In the genomic region with DNA sequence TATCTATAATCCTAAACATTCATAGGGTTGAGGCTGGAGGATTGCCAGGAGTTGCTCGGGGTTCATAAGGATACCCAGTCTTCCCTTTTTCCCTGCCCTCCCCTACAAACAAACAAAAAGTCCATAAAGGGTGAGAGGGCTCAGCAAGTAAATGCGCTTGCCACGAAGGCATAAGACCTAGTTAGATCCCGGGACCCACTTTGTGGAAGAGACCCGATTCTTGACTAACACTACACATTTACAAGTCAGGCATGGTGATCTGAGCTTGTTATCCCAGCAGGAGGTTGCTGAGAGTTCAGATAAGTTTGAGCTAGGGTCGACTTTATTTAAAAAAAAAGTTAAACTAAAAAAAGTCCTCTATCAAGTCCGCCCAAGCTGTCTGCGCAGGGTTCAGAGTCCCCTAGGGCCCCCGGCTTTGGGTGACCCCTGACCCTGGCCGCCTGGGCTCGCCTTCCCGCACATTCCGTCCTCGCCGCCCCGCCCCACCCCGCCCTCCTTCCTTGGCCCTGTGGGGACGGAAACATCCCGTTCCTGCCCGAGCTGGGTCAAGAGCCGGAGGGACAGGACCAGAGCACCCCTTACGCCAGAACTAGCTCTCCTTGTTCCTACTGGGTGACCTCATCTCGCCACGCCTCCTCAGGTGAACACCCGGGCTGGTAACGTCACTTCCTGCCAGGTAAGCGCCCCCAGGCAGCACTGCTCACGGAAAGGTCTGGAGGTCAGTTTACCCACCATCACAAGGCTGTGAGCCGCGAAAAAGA, we compare ENCODE assay signal across 9 mouse cellular contexts. TPM values are rescaled to one million over a fixed set of nuclear protein-coding genes. Genes with fewer than 3 reads are reported as not detected.
DNase-seq lines count a peak whose midpoint lies in the region; ATAC-seq and TF ChIP-seq lines count a peak whose summit lies in the region.
"Had no signal": no experiment of that assay in that cellular context is flagged by ENCODE, and none has a peak within 500 bp of the region (broad histone marks: within the 10 kb centered on the region; RNA-seq: fewer than 3 reads in every experiment).

No protein-coding gene starts in this region.

- H3K9ac ChIP-seq in embryonic facial prominence, embryonic 15.5 days: peak overlapping the region; percentile 44
- H3K9ac ChIP-seq in limb, embryonic 11.5 days (ENCODE audit: low read length): peak overlapping the region; percentile 57
- peak overlapping the region; percentile 60 for H3K9ac ChIP-seq in midbrain, embryonic 13.5 days (replicated peaks)

- intact Hi-C loops in heart, postnatal 14 days (cut with DNase I): no loop called here

- no peak for ATAC-seq in embryonic facial prominence, embryonic 15.5 days (ENCODE audit: insufficient number of reproducible peaks, low FRiP score, low TSS enrichment, low read depth)
- ATAC-seq in limb, embryonic 11.5 days (ENCODE audit: insufficient number of reproducible peaks, low FRiP score, low TSS enrichment, low read depth): no peak
- no peak for ATAC-seq in midbrain, embryonic 13.5 days

- no peak for TF ChIP-seq CTCF in testis, adult 2 months (IDR thresholded peaks at IDR 0.05; ENCODE audit: control insufficient read depth, insufficient read depth, insufficient replicate concordance, low read depth, low read length)

- peak overlapping the region; percentile 81 for H3K4me3 ChIP-seq in embryonic facial prominence, embryonic 15.5 days (replicated peaks)
- peak overlapping the region; percentile 30 for H3K4me3 ChIP-seq in limb, embryonic 11.5 days (ENCODE audit: low read depth, low read length)
- peak overlapping the region; percentile 42 for H3K4me3 ChIP-seq in midbrain, embryonic 13.5 days (replicated peaks)
- H3K4me3 ChIP-seq in testis, adult 2 months (ENCODE audit: control insufficient read depth, low read depth, low read length): peak overlapping the region; percentile 86

- peaks cover 8% of the 10 kb centered on the region; the same call in 1 of the 2 replicates for H3K36me3 ChIP-seq in embryonic facial prominence, embryonic 15.5 days
- H3K36me3 ChIP-seq in limb, embryonic 11.5 days (ENCODE audit: control insufficient read depth, insufficient read depth, low read length): no peaks in the 10 kb centered on the region
- no peaks in the 10 kb centered on the region for H3K36me3 ChIP-seq in midbrain, embryonic 13.5 days
- H3K36me3 ChIP-seq in testis, adult 2 months (ENCODE audit: control insufficient read depth, insufficient read depth, low read length): no peaks in the 10 kb centered on the region

- peak overlapping the region; percentile 87 for H3K4me2 ChIP-seq in embryonic facial prominence, embryonic 15.5 days (replicated peaks)
- H3K4me2 ChIP-seq in limb, embryonic 11.5 days (ENCODE audit: low read depth, severe bottlenecking): peak overlapping the region; percentile 74
- H3K4me2 ChIP-seq in midbrain, embryonic 13.5 days (replicated peaks): peak overlapping the region; percentile 59

- peak; percentile 42 to 44 for DNase-seq in cerebellum, postnatal 10 days
- DNase-seq in cerebellum, adult 11-12 months: no peak
- DNase-seq in heart, postnatal 14 days: peak; percentile 86 to 89
- DNase-seq in limb, embryonic 11.5 days (ENCODE audit: low spot score): peak; percentile 74
- DNase-seq in frontal cortex, postnatal 25 days (ENCODE audit: low spot score in 2 of 2): no peak

- peak overlapping the region; percentile 98 for H3K27ac ChIP-seq in embryonic facial prominence, embryonic 15.5 days (replicated peaks)
- peak overlapping the region; percentile 96 for H3K27ac ChIP-seq in limb, embryonic 11.5 days (replicated peaks; ENCODE audit: low read depth, low read length)
- H3K27ac ChIP-seq in midbrain, embryonic 13.5 days: peak overlapping the region; percentile 82
- peak overlapping the region; percentile 91 for H3K27ac ChIP-seq in testis, adult 2 months (ENCODE audit: control insufficient read depth, insufficient read depth, low read depth, low read length)

- H3K4me1 ChIP-seq in embryonic facial prominence, embryonic 15.5 days: peaks cover 69% of the 10 kb centered on the region
- peaks cover 31% of the 10 kb centered on the region for H3K4me1 ChIP-seq in limb, embryonic 11.5 days (ENCODE audit: control insufficient read depth, insufficient read depth, low read length)
- peaks cover 50% of the 10 kb centered on the region for H3K4me1 ChIP-seq in midbrain, embryonic 13.5 days (replicated peaks)
- peaks cover 40% of the 10 kb centered on the region for H3K4me1 ChIP-seq in testis, adult 2 months (ENCODE audit: control insufficient read depth, insufficient read depth, low read length)

- WGBS in embryonic facial prominence, embryonic 15.5 days: 4% methylated on average over 30 of the region's 30 CpGs
- 2% methylated on average over 30 of the region's 30 CpGs for WGBS in limb, embryonic 11.5 days
- 4% methylated on average over 30 of the region's 30 CpGs for WGBS in midbrain, embryonic 13.5 days

- H3K9me3 ChIP-seq in embryonic facial prominence, embryonic 15.5 days (replicated peaks): no peaks in the 10 kb centered on the region
- H3K9me3 ChIP-seq in limb, embryonic 11.5 days (ENCODE audit: control insufficient read depth, low read length): no peaks in the 10 kb centered on the region
- H3K9me3 ChIP-seq in midbrain, embryonic 13.5 days: no peaks in the 10 kb centered on the region

- TF ChIP-seq POLR2A in testis, adult 2 months (IDR thresholded peaks at IDR 0.05; ENCODE audit: control insufficient read depth, low read depth, low read length): peak; percentile 62; the same call in 1 of the 2 replicates

- H3K27me3 ChIP-seq in embryonic facial prominence, embryonic 15.5 days: no peaks in the 10 kb centered on the region
- no peaks in the 10 kb centered on the region for H3K27me3 ChIP-seq in limb, embryonic 11.5 days (ENCODE audit: control insufficient read depth, insufficient read depth, low read length)
- H3K27me3 ChIP-seq in midbrain, embryonic 13.5 days: peaks cover 15% of the 10 kb centered on the region
- no peaks in the 10 kb centered on the region for H3K27me3 ChIP-seq in testis, adult 2 months (ENCODE audit: control insufficient read depth, insufficient read depth, low read length)
- H3K27me3 ChIP-seq: Patski had no signal

RNA-seq across cellular contexts. Expression of gene Plekhg2, which starts 3.8 kb away (rescaled TPM):
- polyA plus RNA-seq in embryonic facial prominence, embryonic 15.5 days (2015; fragmentation: Nextera tagmentation; extraction: Ambion mirVana): 66.8 and 76.1 TPM in 2 replicates
- total RNA-seq in heart, postnatal 14 days (2021): 10 to 100 TPM; 32.1 to 32.5 TPM
- 73.2 and 79.6 TPM in 2 replicates for polyA plus RNA-seq in limb, embryonic 11.5 days (2014; fragmentation: Nextera tagmentation; extraction: Ambion mirVana)
- 34.5 and 37.6 TPM in 2 replicates for polyA plus RNA-seq in midbrain, embryonic 13.5 days (2015; fragmentation: Nextera tagmentation; extraction: Ambion mirVana)
- 14.7 and 20.1 TPM in 2 replicates for polyA plus RNA-seq in testis, adult 2 months (2012; rRNA removed)

RNA-seq across cellular contexts. Expression of gene Zfp36, which starts 3.9 kb away (rescaled TPM):
- 20.2 and 23.5 TPM in 2 replicates for polyA plus RNA-seq in embryonic facial prominence, embryonic 15.5 days (2015; fragmentation: Nextera tagmentation; extraction: Ambion mirVana)
- total RNA-seq in heart, postnatal 14 days (2021): 10 to 100 TPM; 25.7 to 27.6 TPM
- 5.6 and 6.1 TPM in 2 replicates for polyA plus RNA-seq in limb, embryonic 11.5 days (2014; fragmentation: Nextera tagmentation; extraction: Ambion mirVana)
- 3.1 and 4.2 TPM in 2 replicates for polyA plus RNA-seq in midbrain, embryonic 13.5 days (2015; fragmentation: Nextera tagmentation; extraction: Ambion mirVana)
- 3.8 and 4.9 TPM in 2 replicates for polyA plus RNA-seq in testis, adult 2 months (2012; rRNA removed)

RNA-seq across cellular contexts. Expression of gene Med29, which starts 16.3 kb away (rescaled TPM):
- 47.7 and 52.1 TPM in 2 replicates for polyA plus RNA-seq in embryonic facial prominence, embryonic 15.5 days (2015; fragmentation: Nextera tagmentation; extraction: Ambion mirVana)
- 10 to 100 TPM; 18.4 to 19.9 TPM for total RNA-seq in heart, postnatal 14 days (2021)
- 51.5 and 53.5 TPM in 2 replicates for polyA plus RNA-seq in limb, embryonic 11.5 days (2014; fragmentation: Nextera tagmentation; extraction: Ambion mirVana)
- polyA plus RNA-seq in midbrain, embryonic 13.5 days (2015; fragmentation: Nextera tagmentation; extraction: Ambion mirVana): 43.4 and 49.5 TPM in 2 replicates
- polyA plus RNA-seq in testis, adult 2 months (2012; rRNA removed): 129 and 135 TPM in 2 replicates

RNA-seq across cellular contexts. Expression of gene Paf1, which starts 16.6 kb away (rescaled TPM):
- polyA plus RNA-seq in embryonic facial prominence, embryonic 15.5 days (2015; fragmentation: Nextera tagmentation; extraction: Ambion mirVana): 78.9 and 84.9 TPM in 2 replicates
- total RNA-seq in heart, postnatal 14 days (2021): 10 to 100 TPM; 46.2 to 47.7 TPM
- 83.5 and 94.9 TPM in 2 replicates for polyA plus RNA-seq in limb, embryonic 11.5 days (2014; fragmentation: Nextera tagmentation; extraction: Ambion mirVana)
- 97.9 and 99.2 TPM in 2 replicates for polyA plus RNA-seq in midbrain, embryonic 13.5 days (2015; fragmentation: Nextera tagmentation; extraction: Ambion mirVana)
- polyA plus RNA-seq in testis, adult 2 months (2012; rRNA removed): 84.1 and 97.0 TPM in 2 replicates

RNA-seq across cellular contexts. Expression of gene Rps16, which starts 25.7 kb away (rescaled TPM):
- polyA plus RNA-seq in embryonic facial prominence, embryonic 15.5 days (2015; fragmentation: Nextera tagmentation; extraction: Ambion mirVana): 1,000 and 1,004 TPM in 2 replicates
- 100 to 1,000 TPM; 540 to 612 TPM for total RNA-seq in heart, postnatal 14 days (2021)
- 1,100 and 1,120 TPM in 2 replicates for polyA plus RNA-seq in limb, embryonic 11.5 days (2014; fragmentation: Nextera tagmentation; extraction: Ambion mirVana)
- polyA plus RNA-seq in midbrain, embryonic 13.5 days (2015; fragmentation: Nextera tagmentation; extraction: Ambion mirVana): 531 and 537 TPM in 2 replicates
- 227 and 277 TPM in 2 replicates for polyA plus RNA-seq in testis, adult 2 months (2012; rRNA removed)

Comparison
In these comparisons a context has a peak if more than half of its experiments do, and no peak if none do; other contexts are left out.
1. DNase-seq: peak in cerebellum, postnatal 10 days (2 of 2), heart, postnatal 14 days (2 of 2) and limb, embryonic 11.5 days (single experiment); none in cerebellum, adult 11-12 months (single experiment) and frontal cortex, postnatal 25 days (0 of 2).
2. H3K4me3 ChIP-seq: peak in every context shown above with its lines; median percentile 86 in testis, adult 2 months; 81 in embryonic facial prominence, embryonic 15.5 days; 42 in midbrain, embryonic 13.5 days; 30 in limb, embryonic 11.5 days.
3. Peak in every context shown above with its lines, with median percentiles within 50 percentile points of each other: H3K27ac ChIP-seq, H3K4me2 ChIP-seq and H3K9ac ChIP-seq.